Mouse (Mus musculus) gastrocnemius, postnatal 25 days (tissue): ENCODE results near the gene Paxx. TPM values are rescaled to one million over a fixed set of nuclear protein-coding genes. Genes with fewer than 3 reads are reported as not detected.
A peak's percentile ranks its signal among the peaks of the same experiment; 100 is the strongest.

Source experiments
- DNase-seq: peaks from one replicate; pipeline ENCODE4 v3.0.0; 2022
- long read RNA-seq, 2 experiments: library from polyadenylated mRNA; stranded (forward); transcript quantifications; one replicate each; pipeline ENCODE4 v2.0.0; 2021
- total RNA-seq, 2 experiments: library from RNA; stranded (reverse); gene quantifications; 1 replicate in 1 of 2; 2 replicates in 1 of 2; pipeline ENCODE4 v1.2.3; 2021

The Paxx gene
- total RNA-seq = 10 to 100 TPM; 13.7 to 16.2 TPM
- long read RNA-seq, experiment 1, transcript Paxx-204 (6 exons, 917 nt) = major isoform, 8 of 12 reads
- long read RNA-seq, experiment 1, partial matches to known transcripts = 0 of 12 reads
- long read RNA-seq, experiment 1, other reads (novel, unspliced or antisense) = 4 of 12 reads
- long read RNA-seq, experiment 2, transcript Paxx-204 (6 exons, 917 nt) = major isoform, 5 of 10 reads
- long read RNA-seq, experiment 2, partial matches to known transcripts = 1 of 10 reads
- long read RNA-seq, experiment 2, other reads (novel, unspliced or antisense) = 2 of 10 reads

DNA sequence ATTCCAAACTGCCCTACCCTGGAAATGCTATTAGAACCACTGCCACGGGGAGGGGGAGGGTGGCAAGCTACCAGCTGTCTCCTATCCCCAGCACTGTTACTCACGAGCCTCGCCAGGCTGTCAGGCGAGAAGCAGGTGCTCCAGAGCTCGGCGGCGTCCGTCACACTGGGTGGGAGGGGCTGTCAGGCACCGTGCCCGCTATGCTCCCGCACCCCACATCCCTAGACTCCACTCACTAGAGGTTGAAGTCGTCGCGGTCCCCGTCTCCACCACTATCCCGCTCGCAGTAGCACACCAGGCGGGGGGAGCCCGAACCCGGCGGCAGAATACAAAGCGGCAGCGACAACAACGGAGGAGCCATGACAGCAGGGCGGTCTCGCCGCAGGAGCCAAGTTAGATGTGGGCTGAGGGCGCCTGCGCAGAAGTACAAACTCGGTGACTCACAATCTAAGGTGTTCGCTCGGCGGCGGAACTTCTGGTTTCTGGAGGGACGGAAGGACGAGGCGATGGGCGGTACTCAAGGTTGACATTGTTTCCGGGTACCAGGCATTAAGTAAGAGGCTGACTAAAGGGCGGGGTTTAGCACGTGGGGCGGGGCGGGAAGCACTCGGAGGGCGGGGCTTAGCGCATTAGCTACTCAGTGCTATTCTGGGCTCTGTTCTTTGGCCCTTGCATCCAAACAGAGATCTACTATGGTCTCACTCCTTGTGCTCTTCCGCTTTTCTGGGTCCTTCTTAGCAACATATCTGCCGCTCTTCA, at the start of gene Paxx:
Gene Paxx (minus strand): TSS at position 544 of the 759 bp plus-strand sequence.
- peak; percentile 94 for DNase-seq

DNA sequence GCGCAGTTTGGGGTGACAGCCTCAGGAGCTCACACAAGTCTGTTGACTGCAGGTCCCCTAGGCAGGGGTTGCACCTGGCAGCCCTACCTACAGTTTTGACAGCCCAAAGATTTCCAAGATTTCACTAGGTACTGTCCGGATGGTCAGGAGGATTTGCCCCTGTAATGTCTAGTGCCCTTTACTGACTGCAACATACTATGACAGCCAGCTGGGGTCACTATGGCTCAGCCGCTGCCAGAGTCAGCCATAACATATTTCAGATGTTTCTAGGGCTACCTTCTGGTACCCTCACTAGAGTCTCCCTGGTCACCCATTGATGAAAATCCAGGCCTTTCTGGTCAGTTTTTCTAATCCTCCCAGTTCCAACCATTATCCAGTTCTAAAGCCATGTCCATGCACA, 49.0 kb upstream of the Paxx start:
- no peak for DNase-seq

DNA sequence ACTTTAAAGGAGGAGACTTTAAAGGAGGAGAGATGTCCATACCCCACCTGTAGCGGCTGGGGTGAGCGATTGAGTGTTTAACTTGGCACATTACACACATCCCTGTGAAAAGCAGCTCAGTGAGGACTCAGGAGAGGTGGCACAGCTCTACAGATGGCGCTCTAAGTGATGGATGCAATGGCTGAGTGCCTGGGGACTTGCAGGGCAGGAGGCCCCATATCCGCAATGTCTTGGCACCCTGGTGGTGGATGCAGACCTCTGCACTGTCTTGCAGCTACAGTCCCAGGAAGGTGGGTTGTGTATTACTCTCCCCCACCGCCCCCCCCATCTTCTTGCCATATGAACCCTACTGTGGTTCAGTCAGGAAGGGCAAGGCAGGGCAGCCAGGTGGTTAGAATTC, 46.1 kb upstream of the Paxx start:
- no peak for DNase-seq

DNA sequence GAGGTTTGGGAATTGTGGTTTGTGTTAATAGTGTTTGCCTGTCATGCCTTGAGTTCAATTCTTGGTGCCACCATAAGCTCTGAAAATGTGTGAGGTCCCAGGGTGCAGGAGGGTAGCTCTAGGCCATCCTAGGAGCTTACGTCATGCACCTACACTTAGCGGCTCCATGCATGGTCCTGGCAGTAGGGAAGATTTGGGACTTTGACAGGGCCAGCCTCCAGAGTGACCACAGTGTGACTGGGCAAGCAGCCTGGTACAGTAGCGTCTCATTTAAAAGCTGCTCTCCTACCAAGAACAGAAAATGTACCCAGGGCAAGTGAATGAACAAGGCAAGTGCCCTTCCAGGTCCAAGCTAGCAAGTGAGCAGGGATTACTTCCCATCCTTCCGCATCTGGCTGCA, 45.0 kb upstream of the Paxx start:
- no peak for DNase-seq

DNA sequence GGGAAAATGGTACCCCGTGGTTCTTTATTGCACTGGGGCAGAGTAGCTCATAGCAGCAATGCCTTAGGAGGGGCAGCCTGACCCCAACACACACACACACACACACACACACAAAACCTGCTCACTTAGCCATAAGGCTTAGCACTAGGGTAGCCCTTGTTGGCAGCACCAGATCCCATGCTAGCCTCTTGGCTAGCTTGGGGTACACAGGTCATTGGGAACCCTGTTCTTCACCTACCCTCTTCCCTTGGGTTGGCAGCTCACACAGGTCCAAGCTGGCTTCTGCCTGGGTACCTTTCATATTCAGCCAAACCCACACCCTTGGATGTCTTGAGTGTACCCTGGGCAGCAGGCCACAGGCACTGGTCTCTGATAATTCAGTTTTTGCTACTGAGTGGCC, 44.1 kb upstream of the Paxx start:
- DNase-seq = no peak

DNA sequence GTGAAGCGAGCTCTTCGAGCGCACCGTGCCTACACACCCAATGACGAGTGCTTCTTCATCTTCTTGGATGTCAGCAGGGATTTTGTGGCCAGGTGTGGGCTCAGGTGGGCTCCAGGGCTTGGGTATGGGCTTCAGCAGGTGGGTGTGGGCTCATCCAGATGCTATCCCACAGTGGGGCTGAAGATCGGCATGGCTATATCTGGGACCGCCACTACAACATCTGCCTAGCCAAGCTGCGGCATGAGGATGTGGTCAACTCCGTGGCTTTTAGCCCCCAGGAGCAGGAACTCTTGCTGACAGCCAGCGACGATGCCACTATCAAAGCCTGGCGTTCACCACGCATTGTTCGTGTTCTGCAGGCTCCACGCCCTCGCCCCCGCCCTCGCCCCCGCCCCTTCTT, 43.6 kb upstream of the Paxx start:
- DNase-seq = no peak

DNA sequence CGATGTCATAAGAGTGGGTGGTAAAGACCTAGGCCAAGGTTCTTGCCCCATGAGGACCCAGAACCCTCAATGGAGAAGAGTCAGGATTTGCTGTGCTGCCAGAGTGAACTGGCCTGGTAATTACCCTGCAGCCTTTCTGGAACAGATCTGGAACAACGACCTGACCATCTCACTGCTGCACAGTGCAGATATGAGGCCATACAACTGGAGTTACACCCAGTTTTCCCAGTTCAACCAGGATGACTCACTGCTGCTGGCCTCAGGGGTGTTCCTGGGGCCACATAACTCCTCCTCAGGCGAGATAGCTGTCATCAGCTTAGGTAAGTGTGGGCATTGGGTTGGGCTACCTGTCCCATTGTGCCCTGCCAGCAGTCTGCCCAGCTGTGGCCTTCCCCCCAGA, 41.8 kb upstream of the Paxx start:
- DNase-seq = no peak

DNA sequence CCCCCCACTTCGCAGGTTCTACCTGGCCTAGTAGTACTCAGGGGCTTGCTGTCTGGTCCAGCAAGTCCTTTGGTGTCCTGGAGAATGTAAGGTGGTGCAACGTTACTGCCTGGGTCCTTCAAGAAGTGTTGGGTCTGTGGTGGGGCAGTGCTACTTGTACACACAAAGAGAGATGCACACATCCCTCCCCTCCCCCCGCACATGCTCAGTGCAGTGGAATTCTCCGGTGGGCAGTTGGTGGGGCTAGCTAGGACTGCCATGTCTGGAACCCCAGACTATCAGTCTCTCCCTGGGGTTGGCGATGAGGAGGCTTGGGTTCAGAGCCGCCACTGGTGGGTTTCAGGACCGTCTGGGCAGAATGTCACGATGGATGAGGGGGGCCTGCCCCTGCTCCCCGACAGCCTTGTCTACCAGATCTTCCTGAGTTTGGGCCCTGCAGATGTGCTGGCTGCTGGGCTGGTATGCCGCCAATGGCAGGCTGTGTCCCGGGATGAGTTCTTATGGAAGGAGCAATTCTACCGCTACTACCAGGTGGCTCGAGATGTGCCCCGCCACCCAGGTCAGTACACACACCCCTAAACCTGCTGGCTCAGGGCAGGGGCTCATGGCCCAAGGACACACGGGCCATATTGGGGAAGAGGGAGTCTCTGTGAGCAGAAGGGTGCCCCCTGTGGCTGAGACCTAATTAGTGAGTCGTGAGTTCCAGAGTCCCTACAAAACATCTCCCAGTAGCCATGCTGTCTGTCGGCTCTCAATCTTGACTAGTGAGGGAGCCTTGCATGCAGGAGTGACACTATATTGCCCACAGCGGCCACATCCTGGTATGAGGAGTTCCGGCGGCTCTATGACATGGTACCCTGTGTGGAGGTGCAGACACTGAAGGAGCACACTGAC, 40.9 kb upstream of the Paxx start, which contains the start of gene C8g:
Gene C8g (minus strand): TSS at position 127 of the 894 bp plus-strand sequence.
- DNase-seq = no peak

DNA sequence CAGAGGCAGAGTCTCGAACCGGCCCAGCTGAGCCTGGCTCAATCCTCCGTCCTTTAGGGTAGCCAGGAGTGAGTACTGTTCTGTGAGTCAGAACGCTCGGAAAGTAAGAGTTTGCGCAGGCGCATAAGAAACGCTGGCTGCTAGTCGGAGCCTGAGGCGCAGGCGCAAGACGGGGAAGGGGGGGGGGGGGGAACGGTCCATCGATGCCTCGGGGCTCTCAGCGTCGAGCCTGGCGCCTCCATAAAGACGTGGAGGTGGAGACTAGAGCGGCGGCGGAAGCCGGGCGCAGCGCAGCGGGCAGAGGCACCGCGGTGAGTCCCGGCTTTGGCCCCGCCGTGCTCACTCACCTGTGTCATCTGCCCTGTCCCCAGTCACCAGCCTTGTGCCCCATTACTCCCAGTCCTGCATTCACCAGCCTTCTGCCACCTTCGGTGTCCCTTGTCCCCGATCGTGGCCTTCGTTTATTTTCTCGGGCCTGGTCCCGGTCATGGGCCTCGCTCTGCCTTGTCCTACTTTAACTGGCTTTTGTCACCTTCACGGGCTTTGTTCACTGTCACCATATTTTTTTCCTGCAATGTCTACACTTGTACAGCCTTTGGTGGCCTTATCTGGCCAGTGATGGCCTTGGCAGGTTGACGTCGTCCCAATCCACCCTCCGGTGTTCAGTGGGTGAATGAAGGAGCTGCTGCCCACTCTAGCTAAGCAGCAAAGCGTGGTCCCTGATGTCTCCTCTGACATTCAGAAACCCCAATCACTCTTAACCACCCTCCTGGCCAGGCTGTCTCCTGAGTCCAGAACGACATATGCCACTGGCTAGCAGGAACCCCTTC, 39.9 kb upstream of the Paxx start, which contains the start of gene Fbxw5:
Gene Fbxw5 (plus strand): TSS at position 175 of the 830 bp plus-strand sequence.
- peak; percentile 88 for DNase-seq

DNA sequence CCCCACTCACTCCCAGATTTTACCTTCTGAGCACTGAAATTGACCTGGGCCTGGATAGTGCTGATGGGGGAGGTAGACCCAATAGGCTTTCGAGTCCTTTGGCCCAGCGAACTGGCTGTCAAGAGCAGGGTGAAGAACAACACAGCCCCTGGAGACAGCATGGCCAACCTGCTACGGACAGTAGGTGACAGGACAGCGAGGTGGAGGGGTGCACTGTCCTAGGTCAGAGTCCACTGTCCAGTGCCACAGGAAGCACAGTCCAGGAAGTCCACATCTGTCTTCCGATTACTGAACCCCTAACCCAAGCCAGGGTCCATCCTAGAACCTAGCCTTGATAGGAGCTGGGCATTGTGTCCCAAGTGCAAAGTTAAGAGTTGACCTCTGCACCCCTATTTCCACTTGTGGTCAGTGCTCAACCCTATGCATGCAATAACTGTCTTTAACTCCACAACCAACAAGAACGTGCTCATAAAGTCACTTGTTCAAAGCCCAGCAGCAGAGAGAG, 39.2 kb upstream of the Paxx start:
- no peak for DNase-seq

DNA sequence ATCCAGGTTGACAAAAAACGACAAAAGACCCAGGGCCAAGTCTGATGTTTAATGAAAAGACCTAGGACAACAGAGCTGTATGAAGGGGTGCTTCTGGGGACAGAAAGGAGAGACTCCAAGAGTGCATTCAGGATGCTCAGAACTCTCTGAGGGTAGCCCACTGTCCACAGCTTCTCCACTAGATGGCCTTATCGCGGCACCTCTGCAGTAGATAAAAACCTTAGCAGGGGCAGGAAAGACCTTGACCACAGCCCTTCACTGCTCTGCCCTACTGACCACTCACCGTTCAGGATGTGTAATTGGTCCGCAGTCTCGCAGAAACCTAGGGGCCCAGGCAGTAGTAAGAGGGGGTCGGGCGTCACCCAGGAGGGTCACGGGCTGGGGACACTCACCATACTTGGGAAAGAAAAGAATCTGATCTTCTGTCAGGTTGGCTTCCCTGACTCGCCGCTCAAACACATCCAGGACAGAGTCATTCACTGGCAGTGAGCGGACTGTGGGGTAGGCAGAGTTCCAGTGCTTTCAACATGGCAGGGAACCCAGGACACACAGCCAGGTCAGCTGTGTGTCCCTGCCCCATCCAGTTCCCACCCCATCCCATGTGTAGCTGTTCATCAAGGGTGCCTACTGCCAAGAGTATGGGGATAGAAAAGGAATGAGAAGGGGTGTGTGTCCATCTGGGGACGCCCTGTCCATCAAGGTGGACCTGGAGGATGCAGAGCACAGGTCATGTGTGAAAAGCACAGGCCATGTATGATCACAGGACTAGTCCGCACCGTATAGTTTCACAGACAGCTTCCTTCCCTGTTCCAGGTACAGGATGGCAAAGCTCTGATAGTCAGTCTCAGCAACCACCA, 38.0 kb upstream of the Paxx start:
- DNase-seq = no peak

DNA sequence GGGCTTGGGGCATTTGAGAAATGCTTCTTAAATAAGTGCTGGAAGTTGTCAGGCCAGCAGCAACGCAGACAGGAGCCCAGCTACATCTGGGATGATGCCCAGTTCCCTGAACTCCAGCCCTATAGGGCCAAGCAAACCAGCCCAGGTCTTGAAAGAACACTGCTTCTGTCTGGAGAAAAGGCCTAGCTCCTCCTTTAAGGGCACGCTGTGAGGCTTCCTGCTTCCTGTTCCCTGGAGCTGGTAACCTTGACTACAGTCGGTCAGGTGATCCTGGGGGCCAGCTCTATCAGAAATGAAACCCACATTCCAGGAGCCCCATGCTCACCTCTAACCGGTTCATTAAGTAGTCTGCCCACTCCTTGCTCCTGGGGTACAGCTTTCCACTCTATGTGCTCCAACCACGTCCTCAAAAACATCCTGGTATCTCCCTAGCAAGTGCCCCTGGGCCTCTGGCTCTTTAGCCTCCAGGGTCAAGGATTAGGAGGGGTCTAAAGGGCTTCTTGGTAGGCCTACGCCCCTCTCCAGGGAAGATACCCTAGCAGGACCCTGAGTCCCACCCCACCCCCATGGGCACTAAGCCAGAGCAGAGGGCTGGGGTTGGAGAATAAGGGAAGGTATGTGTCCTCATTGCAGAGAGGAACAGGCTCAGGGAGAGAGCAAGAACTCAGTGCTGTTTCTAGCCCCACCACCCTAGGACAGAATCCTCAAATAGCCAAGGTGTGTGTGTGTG, 37.1 kb upstream of the Paxx start:
- no peak for DNase-seq

DNA sequence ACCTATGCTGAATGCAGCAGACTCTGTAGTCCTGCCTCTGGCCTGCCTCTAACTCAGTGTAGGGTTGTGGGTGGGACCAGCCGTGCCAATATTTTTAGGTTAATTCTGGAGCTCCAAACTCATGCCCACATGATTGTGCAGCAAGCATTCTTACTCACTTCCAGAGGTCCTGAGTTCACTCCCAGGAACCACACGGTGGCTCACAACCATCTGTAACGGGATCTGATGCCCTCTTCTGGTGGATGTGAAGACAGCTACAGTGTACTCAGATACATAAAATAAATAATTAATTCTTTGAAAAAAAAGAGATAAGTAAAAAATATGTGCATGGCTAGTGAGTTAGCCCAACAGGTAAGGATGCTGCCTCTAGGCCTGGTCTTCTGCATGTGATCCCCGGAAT, 35.6 kb upstream of the Paxx start:
- DNase-seq = no peak

DNA sequence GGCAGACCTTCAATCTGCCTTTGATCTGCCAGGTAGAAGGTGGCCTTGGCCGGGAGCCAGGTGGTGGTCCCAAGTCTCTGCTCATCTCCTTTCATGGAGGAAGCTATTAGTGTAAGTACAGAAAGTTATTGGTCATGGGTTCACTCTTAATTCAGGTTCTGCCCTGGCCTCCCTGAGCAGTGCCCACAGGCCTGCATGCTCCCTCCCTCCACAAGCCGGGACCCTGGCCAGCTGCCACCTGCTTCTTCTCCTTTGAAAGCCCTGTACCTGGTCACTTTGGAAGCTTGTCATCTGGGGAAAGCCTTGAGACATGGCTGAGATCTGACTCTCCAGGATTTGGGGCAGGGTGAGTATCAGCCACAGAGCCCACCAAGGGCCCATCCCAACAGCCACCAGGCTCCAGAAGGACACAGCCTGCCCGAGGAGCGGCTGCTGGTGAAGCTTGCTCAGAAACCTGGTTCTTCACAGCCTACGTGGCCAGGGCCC, 32.6 kb upstream of the Paxx start, which contains the start of gene Lcn12:
Gene Lcn12 (minus strand): TSS at position 436 of the 486 bp plus-strand sequence.
- DNase-seq = no peak

DNA sequence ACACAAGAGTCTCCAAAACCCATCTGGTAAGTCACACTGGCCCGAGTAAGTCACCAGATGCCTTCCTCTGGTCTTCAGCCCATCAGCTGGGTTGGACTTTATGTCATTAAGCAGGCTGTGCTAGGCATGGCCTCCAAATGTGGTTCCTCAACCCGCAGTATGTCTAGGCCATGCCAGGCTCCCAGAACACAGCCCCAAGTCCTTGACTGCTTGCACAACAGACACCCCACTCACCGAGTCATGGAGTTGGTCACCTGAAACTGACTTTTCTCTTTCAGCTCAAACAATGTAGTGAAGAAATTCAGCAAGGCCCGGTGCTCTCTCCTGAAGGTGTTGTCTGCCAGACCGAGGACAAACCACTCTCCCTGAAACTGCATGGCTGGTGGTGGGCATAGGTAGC, 32.1 kb upstream of the Paxx start:
- no peak for DNase-seq

DNA sequence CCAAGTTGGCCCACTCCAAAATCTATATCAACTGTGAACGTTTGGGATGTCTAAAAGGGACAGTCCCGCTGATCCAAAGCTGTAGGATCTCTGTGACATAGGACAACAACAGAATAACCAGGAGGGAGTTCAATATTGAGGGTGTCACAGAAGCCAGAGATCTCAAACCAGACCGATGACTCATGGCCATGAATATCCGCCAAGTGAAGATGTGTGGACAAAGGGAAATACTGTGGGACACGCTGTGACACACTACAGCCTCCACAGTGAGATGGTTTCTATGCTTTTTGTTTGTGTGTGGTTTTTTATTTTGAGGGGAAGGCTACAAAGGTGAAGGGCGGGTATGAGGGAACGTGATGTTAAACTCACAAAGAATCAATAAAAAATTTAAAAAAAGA, 27.8 kb upstream of the Paxx start:
- DNase-seq = no peak

DNA sequence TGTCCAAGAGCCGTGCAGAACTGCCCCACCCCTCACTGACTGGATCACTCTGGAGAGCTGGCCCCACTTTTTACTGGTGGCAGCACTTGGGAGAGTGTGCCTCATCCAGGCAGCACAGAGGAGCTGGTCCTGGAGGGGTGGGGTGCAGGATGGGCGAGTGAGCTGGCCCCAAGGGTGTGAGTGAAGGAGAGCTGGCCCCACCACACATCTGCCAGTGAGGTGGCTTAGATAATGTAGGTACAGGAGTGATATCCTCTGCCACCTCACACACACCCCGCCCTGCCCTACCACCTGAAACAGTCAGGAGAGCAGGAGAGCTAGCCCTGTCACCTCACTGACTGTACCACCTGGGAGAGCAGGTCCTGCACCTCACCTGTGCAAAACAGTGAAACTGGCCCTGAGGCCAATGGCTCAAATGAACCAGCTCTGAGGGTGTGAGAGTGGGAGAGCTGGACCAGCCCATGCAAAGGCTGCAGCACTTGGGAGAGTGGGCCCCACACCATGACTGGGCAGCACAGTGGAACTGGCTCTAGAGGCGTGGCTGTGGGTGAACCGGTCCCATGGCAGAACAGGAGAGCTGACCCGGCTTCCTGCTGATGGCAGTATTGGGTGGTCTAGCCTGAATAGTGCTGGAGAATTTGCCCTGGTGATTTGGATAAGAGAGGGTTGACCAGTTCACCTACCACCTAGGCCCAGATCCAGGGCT, 27.2 kb upstream of the Paxx start:
- DNase-seq = no peak

DNA sequence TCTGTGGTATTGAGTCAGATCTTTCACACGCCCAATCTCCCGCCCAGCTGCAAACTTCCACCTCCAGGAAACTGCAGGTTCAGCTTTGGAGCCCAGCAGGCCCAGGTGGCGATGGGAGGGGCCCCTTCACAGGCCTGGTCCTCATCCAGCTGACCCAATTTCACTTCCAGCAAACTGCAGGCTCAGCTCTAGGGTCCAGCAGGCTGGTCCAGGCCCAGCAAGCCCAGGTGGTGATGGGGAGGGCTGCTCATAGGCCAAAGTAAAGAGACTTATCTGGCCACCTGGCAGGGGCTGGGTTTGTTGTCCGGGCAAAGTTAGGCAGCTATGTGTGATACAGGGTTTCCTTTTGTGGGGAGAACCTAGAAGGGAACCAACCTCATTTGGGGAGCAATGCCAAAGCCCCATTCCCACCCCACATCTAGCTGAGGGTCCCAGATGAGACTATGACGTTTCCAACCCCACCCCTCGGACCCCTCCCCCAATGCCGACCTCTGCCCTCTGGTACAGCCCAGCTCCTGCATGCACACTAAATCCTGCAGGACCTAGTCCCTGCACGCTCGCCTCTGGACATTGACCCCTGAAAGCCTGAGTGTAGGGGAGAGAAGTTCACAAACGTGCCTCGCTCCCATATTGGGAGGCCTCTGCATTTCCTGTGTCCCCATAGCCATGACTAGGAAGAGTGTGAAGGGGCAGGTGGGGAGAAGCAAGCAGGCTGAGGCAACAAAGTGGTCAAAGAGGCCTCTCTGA, 24.2 kb upstream of the Paxx start:
- no peak for DNase-seq
